Mouse (Mus musculus) heart, embryonic 11.5 days (tissue): ENCODE data around the gene Xpo5. TPM values are rescaled to one million over a fixed set of nuclear protein-coding genes. Genes with fewer than 3 reads are reported as not detected.

ENCODE experiments used
- ATAC-seq: fragments of 200-750 bp; cut with Nextera tagmentation; replicated peaks from 2 replicates; pipeline ENCODE4 v1.8.0; 2017; ENCODE audit warnings: moderate library complexity; ENCODE audit not compliant: insufficient number of reproducible peaks, low FRiP score, low TSS enrichment
- H3K27ac ChIP-seq: fragments of 300-500 bp; sonication (generic); 2 replicates; pipeline ENCODE4 v1.5.1; 2014; ENCODE audit warnings: mild to moderate bottlenecking, low read depth, low read length
- H3K27me3 ChIP-seq: fragments of 300-500 bp; sonication (generic); 2 replicates; pipeline ENCODE4 v1.6.1; 2014; ENCODE audit warnings: mild to moderate bottlenecking, low read length, mixed read lengths; ENCODE audit not compliant: control insufficient read depth, insufficient read depth
- H3K36me3 ChIP-seq: fragments of 300-500 bp; sonication (generic); 2 replicates; pipeline ENCODE4 v1.6.1; 2014; ENCODE audit warnings: mild to moderate bottlenecking, low read length, moderate library complexity, mixed read lengths; ENCODE audit not compliant: control insufficient read depth, insufficient read depth
- H3K4me1 ChIP-seq: fragments of 300-500 bp; sonication (generic); 2 replicates; pipeline ENCODE4 v1.6.1; 2014; ENCODE audit warnings: low read length; ENCODE audit not compliant: control insufficient read depth, insufficient read depth
- H3K4me2 ChIP-seq: fragments of 300-500 bp; sonication (generic); 2 replicates; pipeline ENCODE4 v1.6.1; 2014; ENCODE audit warnings: mild to moderate bottlenecking, moderate library complexity
- H3K4me3 ChIP-seq: fragments of 300-500 bp; sonication (generic); 2 replicates; pipeline ENCODE4 v1.5.1; 2014; ENCODE audit warnings: low read depth, low read length
- H3K9ac ChIP-seq: fragments of 300-500 bp; sonication (generic); 2 replicates; pipeline ENCODE4 v1.6.1; 2014; ENCODE audit warnings: mild to moderate bottlenecking, low read depth, low read length, moderate library complexity
- H3K9me3 ChIP-seq: fragments of 300-500 bp; sonication (generic); replicated peaks from 2 replicates; pipeline ENCODE4 v1.6.1; 2016; ENCODE audit warnings: low read length; ENCODE audit not compliant: control insufficient read depth
- WGBS: fragments of 180-500 bp; shearing (Covaris S2); extraction: QIAGEN DNeasy Blood & Tissue Kit; methylation state at CpG from one replicate; pipeline ENCODE4 v1.1.7; 2014; ENCODE audit not compliant: insufficient replicate concordance; 5-methylcytosine and 5-hydroxymethylcytosine counted together
- polyA plus RNA-seq: library from polyadenylated mRNA; unstranded; fragments of >200 nt; fragmentation: Nextera tagmentation; extraction: Ambion mirVana; gene quantifications from 2 replicates; pipeline ENCODE4 v1.2.1, GENCODE M21; 2014

The Xpo5 gene
- polyA plus RNA-seq, result 32.3 and 32.6 TPM in 2 replicates

DNA sequence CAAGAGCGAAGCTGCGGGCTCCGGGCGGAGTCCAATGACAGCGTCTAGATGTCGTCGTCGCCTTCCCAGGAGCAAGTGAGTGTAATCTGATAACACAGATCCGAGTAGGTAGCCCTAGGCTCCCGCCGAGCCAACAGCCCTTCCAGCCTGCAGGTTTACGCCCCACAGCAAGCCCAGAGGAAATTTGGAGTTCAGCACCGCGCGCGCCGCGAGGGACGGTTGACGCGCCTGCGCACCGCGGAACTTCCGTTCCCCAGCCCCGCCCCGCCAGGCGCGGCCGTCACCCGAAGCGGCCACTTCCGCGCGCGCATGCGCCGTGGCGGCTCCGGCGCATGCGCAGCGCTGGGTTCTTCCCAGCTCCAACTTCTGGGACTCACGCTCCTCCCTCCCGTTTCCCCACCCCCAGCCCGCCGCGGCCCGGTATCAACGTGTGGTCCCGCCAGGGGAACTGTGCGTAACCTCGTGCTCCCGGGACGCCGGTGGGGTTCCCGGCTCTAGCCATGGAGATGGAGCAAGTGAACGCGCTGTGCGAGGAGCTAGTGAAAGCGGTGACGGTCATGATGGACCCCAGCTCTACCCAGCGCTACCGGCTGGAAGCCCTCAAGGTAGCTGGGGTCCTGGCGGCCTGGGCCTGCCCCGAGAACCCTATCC, at the start of gene Xpo5, which contains the start of gene Polh:
Gene Xpo5, plus strand, starts transcription at position 362 of the 651 bp plus-strand sequence.
Gene Polh, minus strand, starts transcription at position 225 of the 651 bp plus-strand sequence.
- H3K36me3 ChIP-seq, result peaks cover 15% of the 10 kb centered on the region
- peak within 1 kb of the TSS; percentile 63 for H3K4me3 ChIP-seq
- peak within 1 kb of the TSS; percentile 92 for H3K4me2 ChIP-seq
- H3K9me3 ChIP-seq, result no peaks in the 10 kb centered on the region
- WGBS, result under 1% methylated on average over 66 of the region's 66 CpGs
- H3K27ac ChIP-seq, result peak within 1 kb of the TSS; percentile 85
- H3K4me1 ChIP-seq, result peaks cover 17% of the 10 kb centered on the region
- ATAC-seq, result peak; percentile 88
- no peaks in the 10 kb centered on the region for H3K27me3 ChIP-seq
- H3K9ac ChIP-seq, result peak within 1 kb of the TSS; percentile 90

DNA sequence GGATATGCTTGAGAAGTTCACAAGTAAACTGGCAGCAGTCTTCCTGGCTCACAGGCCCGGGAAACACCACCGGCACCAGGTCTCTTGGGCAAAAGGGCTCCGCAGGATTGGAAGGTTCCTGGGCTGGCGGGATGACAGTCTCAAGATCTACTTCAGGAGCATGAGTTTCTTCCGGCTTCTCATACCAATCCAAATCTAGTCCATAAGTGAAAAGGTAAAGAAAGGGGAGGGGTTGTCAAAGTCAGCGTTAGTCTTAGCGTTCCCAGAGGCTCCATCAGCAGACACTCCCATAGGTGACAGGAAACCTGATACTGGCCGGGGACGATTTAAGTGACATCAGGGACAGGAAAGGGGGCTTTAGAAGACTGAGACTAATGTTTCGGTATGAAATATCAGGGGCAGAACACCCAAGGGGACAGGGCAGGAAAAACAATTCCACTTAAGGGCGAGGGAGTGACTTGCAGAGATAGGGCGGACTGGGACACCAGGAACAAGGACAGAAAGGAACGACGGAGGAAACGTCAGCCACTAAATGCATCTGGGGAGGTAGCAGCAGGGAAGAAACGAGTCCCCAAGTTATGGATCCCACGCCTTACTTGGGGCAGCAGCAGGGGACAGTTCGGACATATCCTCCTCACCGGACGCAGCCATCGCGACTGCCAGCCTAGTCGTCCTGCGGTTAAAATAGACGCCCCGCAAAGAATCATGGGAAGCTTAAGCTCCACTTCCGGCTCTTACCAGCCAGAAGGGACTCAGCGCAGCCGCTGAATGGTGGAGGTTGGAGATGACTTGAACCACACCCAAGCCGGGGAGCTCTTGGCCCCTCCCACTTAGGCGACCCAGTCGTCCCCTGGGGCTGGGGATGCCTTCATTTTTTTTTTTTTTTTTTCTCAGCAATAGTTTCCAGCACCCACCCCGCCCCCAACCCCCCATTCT, 49.5 kb upstream of the Xpo5 start, which contains the start of gene Mad2l1bp:
Gene Mad2l1bp, minus strand, starts transcription at position 707 of the 936 bp plus-strand sequence.
- H3K27ac ChIP-seq, result peak within 1 kb of the TSS; percentile 76
- peak; percentile 94 for ATAC-seq
- peak within 1 kb of the TSS; percentile 85 for H3K4me2 ChIP-seq

DNA sequence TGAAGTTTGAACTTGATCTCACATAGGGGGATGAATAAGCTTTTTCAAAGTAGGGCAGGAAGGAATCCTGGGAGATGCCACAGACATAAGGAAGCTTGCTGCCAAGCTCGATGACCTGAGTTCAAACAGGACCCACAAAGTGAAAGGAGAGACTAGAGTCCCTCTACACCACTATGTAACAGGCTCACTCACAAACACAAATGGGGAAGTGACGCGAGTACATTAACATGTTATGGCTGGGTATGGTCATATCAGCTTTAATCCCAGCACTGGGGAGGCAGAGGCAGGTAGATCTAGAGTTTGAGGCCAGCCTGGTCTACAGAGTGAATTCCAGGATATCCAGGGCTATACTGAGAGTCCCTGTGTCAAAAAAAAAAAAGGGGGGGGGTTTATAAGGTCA, 48.2 kb upstream of the Xpo5 start:
- Histone ChIP-seq H3K4me3 (no peak overlapping the region), H3K36me3 (no peaks in the 10 kb centered on the region), H3K9ac (no peak overlapping the region), H3K27ac (no peak overlapping the region), H3K4me2 (no peak overlapping the region), H3K27me3 (no peaks in the 10 kb centered on the region), H3K9me3 (no peaks in the 10 kb centered on the region), H3K4me1 (peaks cover 6% of the 10 kb centered on the region)
- no peak for ATAC-seq
- WGBS, result 86% methylated on average over 3 of the region's 3 CpGs

More for the DNA sequence above, 49.5 kb upstream of the Xpo5 start, which contains the start of gene Mad2l1bp:
- Histone ChIP-seq H3K27me3 (no peaks in the 10 kb centered on the region), H3K4me1 (peaks cover 5% of the 10 kb centered on the region), H3K9me3 (no peaks in the 10 kb centered on the region), H3K9ac (peak within 1 kb of the TSS; percentile 83), H3K36me3 (peaks cover 3% of the 10 kb centered on the region; the same call in 1 of the 2 replicates), H3K4me3 (peak within 1 kb of the TSS; percentile 81)
- 6% methylated on average over 33 of the region's 33 CpGs for WGBS

DNA sequence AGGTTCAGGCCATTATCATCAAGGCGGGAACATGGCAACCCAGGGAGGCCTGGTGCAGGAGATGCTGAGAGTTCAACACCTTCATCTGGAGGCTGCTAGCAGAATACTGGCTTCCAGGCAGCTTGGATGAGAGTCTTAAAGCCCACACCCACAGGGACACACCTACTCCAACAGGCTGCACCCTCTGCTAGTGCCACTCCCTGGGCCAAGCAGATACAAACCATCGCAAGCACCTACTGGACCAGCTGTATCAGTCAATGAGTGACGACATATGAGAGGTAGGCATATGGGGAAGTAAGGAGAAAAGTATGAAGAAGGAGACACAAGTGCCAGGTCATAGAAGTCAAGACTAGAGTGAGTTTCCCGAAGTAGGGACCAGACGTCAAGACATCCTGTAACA, 45.9 kb upstream of the Xpo5 start:
- peak; percentile 41; the same call in 1 of the 2 replicates for ATAC-seq
- WGBS, result 75% methylated on average over 5 of the region's 5 CpGs
- Histone ChIP-seq H3K9ac (no peak overlapping the region), H3K27ac (peak overlapping the region; percentile 22), H3K4me3 (no peak overlapping the region), H3K4me1 (peaks cover 14% of the 10 kb centered on the region), H3K4me2 (peak overlapping the region; percentile 11; the same call in 1 of the 2 replicates), H3K36me3 (no peaks in the 10 kb centered on the region), H3K27me3 (no peaks in the 10 kb centered on the region), H3K9me3 (no peaks in the 10 kb centered on the region)

DNA sequence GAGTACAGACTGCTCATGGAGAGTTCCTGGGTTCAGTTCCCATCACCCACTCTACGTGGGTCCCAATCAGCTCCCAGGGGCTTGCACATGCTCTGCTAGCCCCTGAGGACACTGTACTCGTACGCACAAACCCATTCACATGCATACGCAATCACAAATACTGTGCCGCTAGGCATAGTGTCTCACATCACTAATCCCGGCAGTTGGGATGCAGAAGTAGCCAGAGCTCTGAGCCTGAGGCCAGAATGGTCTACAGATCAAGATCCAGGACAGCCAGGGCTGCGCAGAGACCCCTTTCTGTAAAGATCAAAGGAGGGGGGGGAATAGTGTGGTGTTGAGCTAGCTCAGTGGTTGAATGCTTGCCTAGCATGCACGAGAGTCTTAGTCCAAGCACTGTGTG, 45.5 kb upstream of the Xpo5 start:
- Histone ChIP-seq H3K27ac (no peak overlapping the region), H3K9ac (no peak overlapping the region), H3K27me3 (no peaks in the 10 kb centered on the region), H3K4me1 (peaks cover 19% of the 10 kb centered on the region), H3K4me2 (no peak overlapping the region), H3K36me3 (no peaks in the 10 kb centered on the region), H3K9me3 (no peaks in the 10 kb centered on the region), H3K4me3 (no peak overlapping the region)
- no peak for ATAC-seq
- 90% methylated on average over 8 of the region's 8 CpGs for WGBS

DNA sequence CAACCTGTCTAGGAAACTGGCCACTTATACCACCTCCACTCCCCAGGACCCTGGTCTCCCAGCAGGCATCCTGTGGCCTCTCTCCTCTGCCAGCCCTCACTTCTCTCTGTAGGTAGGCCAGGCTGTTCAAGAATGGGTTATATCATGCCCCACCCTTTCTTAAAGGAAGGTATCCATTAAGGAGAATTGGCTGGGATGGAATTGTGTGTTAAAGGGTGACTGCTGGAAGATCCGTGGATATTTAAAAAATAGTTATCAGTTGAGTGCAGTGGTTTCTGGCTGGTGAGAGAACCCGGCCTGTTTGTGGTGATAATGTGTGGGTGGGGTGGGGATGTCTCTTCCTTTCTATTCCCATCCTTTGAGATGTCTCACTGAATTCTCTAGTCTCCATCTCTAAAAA, 43.3 kb upstream of the Xpo5 start:
- H3K27ac ChIP-seq, result peak overlapping the region; percentile 91
- no peak for ATAC-seq
- H3K27me3 ChIP-seq, result no peaks in the 10 kb centered on the region
- no peaks in the 10 kb centered on the region for H3K9me3 ChIP-seq
- H3K4me3 ChIP-seq, result peak overlapping the region; percentile 63
- peaks cover 24% of the 10 kb centered on the region for H3K4me1 ChIP-seq
- 31% methylated on average over 2 of the region's 2 CpGs for WGBS
- peaks cover under 1% of the 10 kb centered on the region; the same call in 1 of the 2 replicates for H3K36me3 ChIP-seq
- peak overlapping the region; percentile 71 for H3K9ac ChIP-seq
- peak overlapping the region; percentile 84 for H3K4me2 ChIP-seq

DNA sequence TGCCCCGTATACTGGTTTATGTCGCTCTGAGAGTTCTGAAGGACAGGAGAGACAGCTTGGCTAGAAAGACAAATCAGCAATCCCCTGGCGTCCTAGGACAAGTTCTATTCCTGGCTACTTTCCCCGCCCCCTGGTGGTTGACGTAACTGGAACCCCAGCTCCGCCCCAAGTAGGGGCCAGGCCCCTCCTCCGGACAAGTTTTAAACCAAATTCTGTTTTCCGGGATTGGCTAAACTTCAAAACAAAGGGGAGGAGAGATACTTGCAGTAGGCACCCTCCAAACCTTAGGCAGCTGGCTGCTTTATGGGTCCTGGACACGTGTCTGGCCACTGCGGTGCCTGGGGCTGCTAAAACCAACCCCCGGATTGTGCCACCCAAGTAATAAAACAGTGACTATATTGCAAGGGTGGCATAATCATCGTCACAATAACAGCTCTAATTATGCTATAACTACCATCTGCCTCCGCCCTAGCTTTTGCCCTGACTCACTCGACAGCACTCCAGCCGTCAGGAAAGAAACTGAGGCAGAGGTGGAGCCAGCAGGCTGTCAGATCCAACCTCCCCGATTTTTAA, 42.4 kb upstream of the Xpo5 start:
- H3K9ac ChIP-seq, result peak overlapping the region; percentile 71
- peak; percentile 77 for ATAC-seq
- H3K36me3 ChIP-seq, result peaks cover 10% of the 10 kb centered on the region
- H3K9me3 ChIP-seq, result no peaks in the 10 kb centered on the region
- no peaks in the 10 kb centered on the region for H3K27me3 ChIP-seq
- peaks cover 24% of the 10 kb centered on the region for H3K4me1 ChIP-seq
- peak overlapping the region; percentile 84 for H3K4me2 ChIP-seq
- H3K27ac ChIP-seq, result peak overlapping the region; percentile 91
- H3K4me3 ChIP-seq, result peak overlapping the region; percentile 63
- 0% methylated on average over 16 of the region's 16 CpGs for WGBS

DNA sequence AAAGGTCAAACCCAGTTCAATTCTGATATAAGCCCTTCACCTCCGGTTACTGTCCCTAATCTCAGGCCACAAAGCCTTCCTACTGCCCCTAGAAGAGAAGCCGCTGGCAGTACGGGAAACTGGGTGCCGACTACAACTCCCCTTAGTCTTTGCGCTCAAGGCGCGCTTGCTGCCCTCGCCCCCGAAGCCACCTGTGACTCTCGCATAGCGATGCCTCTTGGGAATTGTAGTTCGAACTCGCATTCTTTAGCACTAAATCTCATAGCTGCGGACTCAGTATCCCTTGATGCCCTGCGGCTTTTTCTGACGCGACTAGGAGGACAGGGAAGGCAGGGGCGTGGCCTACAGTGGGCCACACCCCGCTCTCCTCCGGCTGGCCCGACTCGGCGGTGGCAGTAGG, 41.9 kb upstream of the Xpo5 start, which contains the start of gene Gtpbp2:
Gene Gtpbp2, plus strand, starts transcription at position 347 of the 400 bp plus-strand sequence.
- H3K4me2 ChIP-seq, result peak within 1 kb of the TSS; percentile 84
- WGBS, result under 1% methylated on average over 23 of the region's 23 CpGs
- H3K4me3 ChIP-seq, result peak within 1 kb of the TSS; percentile 63
- peaks cover 15% of the 10 kb centered on the region for H3K36me3 ChIP-seq
- no peaks in the 10 kb centered on the region for H3K27me3 ChIP-seq
- ATAC-seq, result peak; percentile 87
- peak within 1 kb of the TSS; percentile 91 for H3K27ac ChIP-seq
- no peaks in the 10 kb centered on the region for H3K9me3 ChIP-seq
- peak within 1 kb of the TSS; percentile 87 for H3K9ac ChIP-seq
- peaks cover 24% of the 10 kb centered on the region for H3K4me1 ChIP-seq
